Mouse (Mus musculus) heart, embryonic 13.5 days (tissue): Measurements from ENCODE around the gene Lamtor3. TPM values are rescaled to one million over a fixed set of nuclear protein-coding genes. Genes with fewer than 3 reads are reported as not detected.

Source experiments
- ATAC-seq: fragments of 200-750 bp; cut with Nextera tagmentation; 2 replicates; pipeline ENCODE4 v1.8.0; 2017; ENCODE audit warnings: moderate TSS enrichment; ENCODE audit not compliant: insufficient number of reproducible peaks, low FRiP score, low TSS enrichment; ENCODE audit errors: extremely low read depth
- H3K27ac ChIP-seq: fragments of 300-500 bp; sonication (generic); replicated peaks from 2 replicates; pipeline ENCODE4 v1.5.1; 2015; ENCODE audit warnings: moderate library complexity, mild to moderate bottlenecking, inconsistent platforms
- H3K27me3 ChIP-seq: fragments of 300-500 bp; sonication (generic); replicated peaks from 2 replicates; pipeline ENCODE4 v1.6.1; 2015; ENCODE audit warnings: mild to moderate bottlenecking, inconsistent platforms
- H3K36me3 ChIP-seq: fragments of 300-500 bp; sonication (generic); 2 replicates; pipeline ENCODE4 v1.6.1; 2015; ENCODE audit warnings: mild to moderate bottlenecking, inconsistent platforms
- H3K4me1 ChIP-seq: fragments of 300-500 bp; sonication (generic); 2 replicates; pipeline ENCODE4 v1.6.1; 2015; ENCODE audit warnings: inconsistent platforms
- H3K4me2 ChIP-seq: fragments of 300-500 bp; sonication (generic); 2 replicates; pipeline ENCODE4 v1.6.1; 2015; ENCODE audit warnings: inconsistent platforms, mild to moderate bottlenecking, moderate library complexity
- H3K4me3 ChIP-seq: fragments of 300-500 bp; sonication (generic); 2 replicates; pipeline ENCODE4 v1.5.1; 2015; ENCODE audit warnings: moderate library complexity, mild to moderate bottlenecking, inconsistent platforms
- H3K9ac ChIP-seq: fragments of 300-500 bp; sonication (generic); 2 replicates; pipeline ENCODE4 v1.6.1; 2015; ENCODE audit warnings: inconsistent platforms, mild to moderate bottlenecking, moderate library complexity
- H3K9me3 ChIP-seq: fragments of 300-500 bp; sonication (generic); 2 replicates; pipeline ENCODE4 v1.6.1; 2016; ENCODE audit warnings: inconsistent platforms
- WGBS: fragments of 180-500 bp; shearing (Covaris S2); methylation state at CpG from one replicate; pipeline ENCODE4 v1.1.7; 2015; ENCODE audit warnings: mixed read lengths; 5-methylcytosine and 5-hydroxymethylcytosine counted together
- polyA plus RNA-seq: library from polyadenylated mRNA; unstranded; fragments of >200 nt; fragmentation: Nextera tagmentation; extraction: Ambion mirVana; gene quantifications from 2 replicates; pipeline ENCODE4 v1.2.1, GENCODE M21; 2015

Lamtor3 gene
- polyA plus RNA-seq, result 85.4 and 105 TPM in 2 replicates

DNA sequence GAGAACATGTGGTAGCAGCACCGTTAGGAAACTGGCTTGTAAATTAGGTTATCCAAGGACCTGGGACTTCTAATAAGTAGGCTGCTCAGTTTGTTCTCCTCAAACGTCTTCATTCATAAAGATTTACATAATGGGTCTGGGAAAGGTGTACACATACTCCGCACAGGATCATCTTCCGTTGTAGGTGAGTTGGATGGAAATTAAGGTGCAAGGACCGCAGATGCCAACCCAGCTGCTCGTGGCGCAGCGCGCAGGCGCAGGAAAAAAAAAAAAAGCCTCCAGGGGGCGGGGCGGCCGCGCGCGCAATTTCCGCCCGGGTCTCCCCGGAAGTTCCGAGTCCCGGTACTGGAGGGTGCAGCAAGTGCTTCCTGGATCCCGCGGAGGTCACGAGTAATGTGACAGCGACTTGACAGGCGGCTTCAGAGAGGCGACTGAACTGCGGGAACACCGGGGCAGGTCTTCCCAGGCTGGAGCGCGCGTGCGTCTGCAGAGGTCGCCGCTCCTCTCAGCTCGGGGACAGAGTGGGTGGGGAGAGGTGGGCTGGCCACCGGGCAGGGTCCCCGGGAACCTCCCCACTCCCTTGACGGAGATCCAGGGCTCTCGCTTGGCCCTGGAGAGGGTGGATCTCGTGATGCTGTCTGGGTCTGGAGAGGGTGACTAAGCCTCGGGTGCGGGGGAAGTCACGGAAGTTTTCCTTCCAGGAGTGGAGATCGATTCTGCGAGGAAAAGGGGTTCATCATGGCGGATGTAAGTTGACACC, at the start of gene Lamtor3:
TSS of gene Lamtor3 (plus strand) at position 335 of the 760 bp plus-strand sequence.
- 0% methylated on average over 47 of the region's 47 CpGs for WGBS
- H3K27me3 ChIP-seq, result no peaks in the 10 kb centered on the region

DNA sequence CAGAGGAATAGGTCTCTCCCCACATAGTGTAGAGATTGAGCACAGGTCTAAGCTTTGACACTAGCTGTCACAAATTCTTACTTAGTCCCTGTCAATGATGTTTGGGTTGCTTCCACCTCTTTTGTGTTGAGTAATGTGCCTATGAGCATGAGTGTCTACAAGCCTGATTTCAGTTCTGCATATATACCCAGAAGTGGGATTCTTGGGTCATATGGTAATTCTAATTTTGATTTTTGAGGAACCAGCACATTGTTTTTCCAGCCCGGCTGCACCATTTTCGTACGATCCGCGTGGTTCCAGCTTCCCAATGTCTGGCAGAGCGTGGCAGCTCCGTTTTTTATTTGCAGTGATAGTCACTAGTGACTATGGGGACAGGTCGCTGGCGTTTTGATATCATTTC, 48.9 kb upstream of the Lamtor3 start:
- H3K27me3 ChIP-seq, result no peaks in the 10 kb centered on the region
- H3K4me2 ChIP-seq, result peak overlapping the region; percentile 76
- peaks cover 25% of the 10 kb centered on the region for H3K4me1 ChIP-seq
- H3K4me3 ChIP-seq, result peak overlapping the region; percentile 93; the same call in 1 of the 2 replicates
- no peak overlapping the region for H3K27ac ChIP-seq
- H3K9ac ChIP-seq, result peak overlapping the region; percentile 33; the same call in 1 of the 2 replicates
- no peak for ATAC-seq
- H3K36me3 ChIP-seq, result peaks cover 16% of the 10 kb centered on the region
- 94% methylated on average over 9 of the region's 9 CpGs for WGBS
- no peaks in the 10 kb centered on the region for H3K9me3 ChIP-seq

More for the DNA sequence above, at the start of gene Lamtor3:
- Histone ChIP-seq H3K4me3 (peak within 1 kb of the TSS; percentile 71), H3K27ac (peak within 1 kb of the TSS; percentile 76), H3K36me3 (peaks cover 21% of the 10 kb centered on the region), H3K9me3 (no peaks in the 10 kb centered on the region), H3K9ac (peak within 1 kb of the TSS; percentile 90), H3K4me1 (peaks cover 19% of the 10 kb centered on the region), H3K4me2 (peak within 1 kb of the TSS; percentile 74)
- peak; percentile 89 for ATAC-seq

DNA sequence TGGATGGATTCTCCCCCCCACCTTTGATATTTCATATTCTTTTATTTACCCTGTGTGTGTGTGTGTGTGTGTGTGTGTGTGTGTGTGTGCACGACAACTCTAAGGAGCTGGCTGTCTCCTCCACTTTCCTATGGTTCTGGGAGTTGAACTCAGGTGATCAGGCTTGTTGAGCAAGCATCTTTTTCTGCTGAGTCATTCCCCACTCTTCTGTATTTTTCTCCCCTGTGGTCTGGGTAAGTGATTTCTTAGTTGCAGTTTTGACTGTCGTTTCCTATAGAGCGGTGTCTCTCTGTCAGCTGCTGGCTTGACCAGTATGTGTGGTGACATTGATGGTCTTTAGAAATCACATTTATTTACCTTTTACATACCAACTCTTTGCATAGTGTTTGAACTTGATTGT, 39.0 kb upstream of the Lamtor3 start:
- no peak overlapping the region for H3K4me3 ChIP-seq
- peaks cover 17% of the 10 kb centered on the region for H3K36me3 ChIP-seq
- H3K9me3 ChIP-seq, result no peaks in the 10 kb centered on the region
- WGBS, result 78% methylated on average over 3 of the region's 3 CpGs
- no peaks in the 10 kb centered on the region for H3K27me3 ChIP-seq
- no peak for ATAC-seq
- peaks cover 7% of the 10 kb centered on the region; the same call in 1 of the 2 replicates for H3K4me1 ChIP-seq
- H3K4me2 ChIP-seq, result no peak overlapping the region
- H3K27ac ChIP-seq, result no peak overlapping the region
- H3K9ac ChIP-seq, result no peak overlapping the region

DNA sequence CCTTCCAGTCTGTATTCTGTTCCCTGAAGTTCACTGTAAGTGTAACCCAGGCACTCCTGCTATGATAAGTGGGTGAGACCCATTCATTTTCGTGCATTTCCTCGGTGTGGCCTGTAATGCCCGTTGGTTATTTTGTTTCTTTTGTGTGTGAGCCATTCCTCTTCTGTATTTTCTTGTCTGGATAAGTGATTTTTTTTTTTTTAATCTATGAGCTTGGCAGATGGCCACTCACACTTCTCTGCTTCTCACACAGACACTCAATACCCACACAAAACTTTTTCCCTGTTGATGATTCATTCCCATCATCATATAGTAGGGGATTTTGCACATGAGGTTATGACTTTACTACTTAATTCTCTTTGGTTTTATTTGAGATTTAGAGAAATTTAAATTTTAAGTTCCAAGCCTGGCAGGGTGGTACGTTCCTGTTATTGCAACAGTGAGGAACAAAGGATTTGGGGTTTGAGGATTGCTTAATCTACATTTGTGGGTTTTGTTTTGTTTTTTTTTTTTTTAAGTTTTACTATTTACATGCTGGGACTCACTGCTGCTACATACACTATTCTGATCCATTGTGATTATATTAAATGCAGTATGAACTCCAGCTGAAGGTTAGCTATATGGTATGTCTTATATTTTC, 38.1 kb upstream of the Lamtor3 start:
- no peak for ATAC-seq
- H3K4me3 ChIP-seq, result no peak overlapping the region
- H3K9me3 ChIP-seq, result no peaks in the 10 kb centered on the region
- peaks cover 7% of the 10 kb centered on the region; the same call in 1 of the 2 replicates for H3K4me1 ChIP-seq
- H3K27me3 ChIP-seq, result no peaks in the 10 kb centered on the region
- no peak overlapping the region for H3K27ac ChIP-seq
- no peak overlapping the region for H3K4me2 ChIP-seq
- H3K9ac ChIP-seq, result no peak overlapping the region
- peaks cover 19% of the 10 kb centered on the region for H3K36me3 ChIP-seq
- 67% methylated on average over 4 of the region's 4 CpGs for WGBS

DNA sequence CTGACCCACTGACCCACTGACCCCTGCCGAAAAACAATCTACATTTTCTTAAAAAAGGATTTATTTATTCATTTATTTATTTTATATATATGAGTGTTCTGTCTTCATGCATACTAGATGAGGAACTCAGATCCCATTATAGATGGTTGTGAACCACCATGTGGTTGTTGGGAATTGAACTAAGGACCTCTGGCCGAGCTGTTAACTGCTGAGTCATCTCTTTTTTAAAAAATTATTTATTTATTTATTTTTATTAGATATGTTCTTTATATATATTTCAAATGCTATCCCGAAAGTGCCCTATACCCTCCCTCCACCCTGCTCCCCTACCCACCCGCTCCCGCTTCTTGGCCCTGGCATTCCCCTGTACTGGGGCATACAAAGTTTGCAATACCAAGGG, 37.2 kb upstream of the Lamtor3 start:
- H3K9ac ChIP-seq, result no peak overlapping the region
- H3K27me3 ChIP-seq, result no peaks in the 10 kb centered on the region
- peaks cover 23% of the 10 kb centered on the region for H3K36me3 ChIP-seq
- H3K4me3 ChIP-seq, result no peak overlapping the region
- H3K4me2 ChIP-seq, result no peak overlapping the region
- no peak for ATAC-seq
- peaks cover 7% of the 10 kb centered on the region; the same call in 1 of the 2 replicates for H3K4me1 ChIP-seq
- no peak overlapping the region for H3K27ac ChIP-seq
- no peaks in the 10 kb centered on the region for H3K9me3 ChIP-seq
- 88% methylated on average over 5 of the region's 5 CpGs for WGBS

DNA sequence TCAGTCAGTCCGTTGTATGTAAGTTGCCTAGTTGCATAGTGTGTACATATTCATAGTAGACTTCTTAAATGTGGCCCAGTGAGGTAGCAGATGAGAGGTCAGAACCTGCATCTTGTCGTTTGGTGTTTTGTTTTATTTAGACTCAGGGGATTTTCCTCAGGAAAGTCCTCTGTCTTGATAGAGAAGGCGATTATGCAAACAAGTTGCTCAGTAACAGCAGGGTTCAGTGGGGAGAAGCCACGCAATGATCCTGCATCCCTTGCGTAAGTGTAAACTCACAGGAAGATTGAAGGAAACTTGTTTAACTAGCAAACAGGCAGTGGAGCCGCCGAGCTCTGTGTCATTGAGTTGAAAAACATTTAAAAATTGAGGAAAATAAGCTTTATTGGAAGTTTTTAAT, 30.3 kb upstream of the Lamtor3 start:
- Histone ChIP-seq H3K4me2 (no peak overlapping the region), H3K27me3 (no peaks in the 10 kb centered on the region), H3K9me3 (no peaks in the 10 kb centered on the region), H3K4me1 (no peaks in the 10 kb centered on the region), H3K4me3 (no peak overlapping the region), H3K9ac (no peak overlapping the region), H3K27ac (no peak overlapping the region), H3K36me3 (peaks cover 59% of the 10 kb centered on the region)
- ATAC-seq, result no peak
- WGBS, result 79% methylated on average over 7 of the region's 7 CpGs

DNA sequence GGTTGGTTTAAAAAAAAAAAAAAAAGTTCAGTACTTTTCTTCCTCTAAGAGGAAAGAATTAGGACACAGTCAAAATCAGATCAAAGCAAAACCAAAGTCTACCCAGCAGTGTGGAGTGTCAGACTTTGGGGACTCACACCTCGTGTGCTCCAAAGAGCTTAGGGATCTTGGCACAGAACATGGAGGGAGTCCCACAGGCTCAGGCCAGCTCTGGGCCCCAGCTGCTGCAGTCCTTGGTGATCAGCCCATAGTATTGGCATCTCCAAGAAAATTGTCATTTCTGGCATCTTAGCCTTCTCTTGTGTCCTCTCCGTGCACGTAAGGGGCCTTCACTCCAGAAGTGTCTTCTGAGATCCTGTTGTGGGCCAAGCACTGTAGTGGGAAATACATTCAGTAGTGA, 27.2 kb upstream of the Lamtor3 start:
- no peak overlapping the region for H3K4me2 ChIP-seq
- ATAC-seq, result no peak
- 72% methylated on average over 3 of the region's 3 CpGs for WGBS

DNA sequence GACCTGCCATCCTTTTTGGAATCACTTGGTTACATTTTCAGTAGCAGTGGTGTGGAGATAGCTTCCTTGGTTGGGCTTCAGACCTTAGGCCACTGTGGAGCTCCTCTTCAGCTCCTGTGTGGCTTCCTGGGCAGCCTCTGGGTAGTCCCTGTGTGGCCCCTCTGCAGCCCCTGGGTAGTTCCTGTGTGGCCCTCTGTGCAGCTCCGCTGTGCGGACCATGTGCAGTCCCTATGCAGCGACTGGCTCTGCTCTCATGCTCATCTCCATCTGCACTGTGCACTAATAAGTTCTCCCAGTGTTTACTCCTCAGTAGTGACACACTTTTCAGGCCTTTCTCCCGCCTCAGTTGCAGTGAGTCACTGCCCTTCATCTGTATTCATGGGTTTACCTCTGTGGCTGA, 26.2 kb upstream of the Lamtor3 start:
- Histone ChIP-seq H3K4me2 (no peak overlapping the region), H3K4me1 (no peaks in the 10 kb centered on the region), H3K9me3 (no peaks in the 10 kb centered on the region), H3K9ac (no peak overlapping the region), H3K27ac (no peak overlapping the region), H3K4me3 (no peak overlapping the region), H3K36me3 (peaks cover 77% of the 10 kb centered on the region), H3K27me3 (no peaks in the 10 kb centered on the region)
- 87% methylated on average over 4 of the region's 4 CpGs for WGBS
- ATAC-seq, result no peak

More for the DNA sequence above, 27.2 kb upstream of the Lamtor3 start:
- Histone ChIP-seq H3K4me1 (no peaks in the 10 kb centered on the region), H3K4me3 (no peak overlapping the region), H3K9ac (no peak overlapping the region), H3K9me3 (no peaks in the 10 kb centered on the region), H3K27me3 (no peaks in the 10 kb centered on the region), H3K36me3 (peaks cover 78% of the 10 kb centered on the region), H3K27ac (no peak overlapping the region)

DNA sequence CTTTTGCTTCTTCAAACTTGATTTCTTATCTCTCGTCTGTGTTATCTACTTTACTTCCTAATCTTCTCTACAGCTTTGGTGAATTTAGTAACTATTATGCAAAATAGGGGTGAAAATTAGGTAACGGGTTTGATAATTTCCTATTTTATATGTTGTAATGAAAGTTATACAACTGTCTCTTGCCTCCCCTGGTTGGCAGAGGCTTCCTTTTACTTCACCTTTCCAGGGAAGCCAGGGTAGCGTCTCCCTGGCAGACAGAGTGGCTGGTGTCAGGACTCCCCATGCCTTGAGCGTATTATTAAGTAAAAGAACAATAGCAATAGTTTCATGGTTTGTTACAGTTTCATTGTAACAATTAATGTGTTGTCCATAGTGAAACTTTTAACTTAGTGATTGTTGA, 24.5 kb upstream of the Lamtor3 start:
- H3K9me3 ChIP-seq, result no peaks in the 10 kb centered on the region
- no peak for ATAC-seq
- no peak overlapping the region for H3K4me3 ChIP-seq
- no peaks in the 10 kb centered on the region for H3K4me1 ChIP-seq
- H3K4me2 ChIP-seq, result no peak overlapping the region
- peaks cover 80% of the 10 kb centered on the region for H3K36me3 ChIP-seq
- H3K27ac ChIP-seq, result no peak overlapping the region
- no peak overlapping the region for H3K9ac ChIP-seq
- 86% methylated on average over 4 of the region's 4 CpGs for WGBS
- H3K27me3 ChIP-seq, result no peaks in the 10 kb centered on the region

DNA sequence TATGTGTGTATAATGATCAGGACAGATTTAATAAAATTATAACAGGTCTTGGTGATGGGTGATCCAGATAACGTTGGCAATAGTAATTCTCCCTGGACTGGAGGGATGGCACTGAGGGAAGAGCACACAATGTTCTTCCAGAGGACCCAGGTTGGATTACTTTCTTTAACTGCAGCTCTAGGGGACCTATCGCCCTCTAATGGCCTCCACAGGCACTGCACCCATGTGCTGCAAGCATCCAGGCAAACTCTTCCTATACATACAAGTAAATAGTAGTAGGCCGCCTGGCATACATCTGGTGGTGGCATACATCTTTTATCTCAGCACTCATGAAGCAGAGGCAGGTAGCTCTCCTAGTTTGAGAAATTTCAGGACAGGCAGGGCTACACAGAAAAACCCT, 23.1 kb upstream of the Lamtor3 start:
- H3K9me3 ChIP-seq, result no peaks in the 10 kb centered on the region
- no peak overlapping the region for H3K4me3 ChIP-seq
- no peaks in the 10 kb centered on the region for H3K4me1 ChIP-seq
- no peak overlapping the region for H3K4me2 ChIP-seq
- H3K27me3 ChIP-seq, result no peaks in the 10 kb centered on the region
- peaks cover 76% of the 10 kb centered on the region for H3K36me3 ChIP-seq
- no peak overlapping the region for H3K27ac ChIP-seq
- 85% methylated on average over 3 of the region's 3 CpGs for WGBS
- no peak overlapping the region for H3K9ac ChIP-seq
- ATAC-seq, result no peak

DNA sequence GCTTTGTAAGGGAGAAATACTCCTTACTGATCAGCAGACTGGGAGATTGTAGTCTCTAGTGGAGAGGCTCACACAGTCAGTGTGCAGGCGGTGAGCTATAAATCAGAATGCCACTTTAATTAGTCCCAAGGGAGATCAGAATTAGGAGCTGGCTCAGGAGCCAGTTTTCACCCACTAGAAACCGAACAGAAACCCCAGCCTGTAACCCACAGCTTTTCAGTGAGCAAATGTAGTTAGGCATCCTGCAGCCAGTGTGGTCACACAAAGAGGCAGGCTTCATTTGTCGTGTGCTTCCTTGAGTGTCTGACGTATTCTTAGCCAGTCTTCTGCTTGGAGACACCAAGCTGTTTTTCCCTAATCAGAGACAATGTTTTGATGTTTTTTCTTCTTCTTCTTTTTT, 21.9 kb upstream of the Lamtor3 start:
- H3K27me3 ChIP-seq, result no peaks in the 10 kb centered on the region
- no peaks in the 10 kb centered on the region for H3K9me3 ChIP-seq
- no peak overlapping the region for H3K4me2 ChIP-seq
- H3K9ac ChIP-seq, result no peak overlapping the region
- WGBS, result 90% methylated on average over 4 of the region's 4 CpGs
- H3K4me3 ChIP-seq, result no peak overlapping the region
- H3K27ac ChIP-seq, result no peak overlapping the region
- no peak for ATAC-seq
- no peaks in the 10 kb centered on the region for H3K4me1 ChIP-seq
- peaks cover 83% of the 10 kb centered on the region for H3K36me3 ChIP-seq
